Mouse (Mus musculus): ENCODE measurements around the gene Ptpru. TPM values are rescaled to one million over a fixed set of nuclear protein-coding genes. Genes with fewer than 3 reads are reported as not detected.
A peak's percentile ranks its signal among the peaks of the same experiment; 100 is the strongest.

Ptpru gene
- total RNA-seq (2017), result not detected in 3 replicates

GRCm38 (mm10) chr4:131837872-131838524 is at the start of gene Ptpru:
Ptpru (minus strand) TSS chr4:131838288.
- ATAC-seq (replicated peaks; ENCODE audit: insufficient number of reproducible peaks, low FRiP score, low TSS enrichment, poor library complexity, severe bottlenecking), result peak; percentile 76

GRCm38 (mm10) chr4:131885376-131885775 is 47.3 kb upstream of the Ptpru start:
- no peak for ATAC-seq (replicated peaks; ENCODE audit: insufficient number of reproducible peaks, low FRiP score, low TSS enrichment, poor library complexity, severe bottlenecking)

- ATAC-seq (replicated peaks; ENCODE audit: insufficient number of reproducible peaks, low FRiP score, low TSS enrichment, poor library complexity, severe bottlenecking), result no peak
Observed at GRCm38 (mm10) chr4:131883571-131883970, 45.5 kb upstream of the Ptpru start.

GRCm38 (mm10) chr4:131881306-131881705 is 43.2 kb upstream of the Ptpru start:
- no peak for ATAC-seq (replicated peaks; ENCODE audit: insufficient number of reproducible peaks, low FRiP score, low TSS enrichment, poor library complexity, severe bottlenecking)

- no peak for ATAC-seq (replicated peaks; ENCODE audit: insufficient number of reproducible peaks, low FRiP score, low TSS enrichment, poor library complexity, severe bottlenecking)
Observed at GRCm38 (mm10) chr4:131879692-131880091, 41.6 kb upstream of the Ptpru start.

- no peak for ATAC-seq (replicated peaks; ENCODE audit: insufficient number of reproducible peaks, low FRiP score, low TSS enrichment, poor library complexity, severe bottlenecking)
Observed at GRCm38 (mm10) chr4:131876836-131877235, 38.7 kb upstream of the Ptpru start.

- ATAC-seq (replicated peaks; ENCODE audit: insufficient number of reproducible peaks, low FRiP score, low TSS enrichment, poor library complexity, severe bottlenecking), result no peak
Observed at GRCm38 (mm10) chr4:131875242-131875641, 37.2 kb upstream of the Ptpru start.

- no peak for ATAC-seq (replicated peaks; ENCODE audit: insufficient number of reproducible peaks, low FRiP score, low TSS enrichment, poor library complexity, severe bottlenecking)
Observed at GRCm38 (mm10) chr4:131874567-131874966, 36.5 kb upstream of the Ptpru start.

- ATAC-seq (replicated peaks; ENCODE audit: insufficient number of reproducible peaks, low FRiP score, low TSS enrichment, poor library complexity, severe bottlenecking), result no peak; the same call in 1 of the 2 replicates
Observed at GRCm38 (mm10) chr4:131874169-131874536, 36.1 kb upstream of the Ptpru start.

GRCm38 (mm10) chr4:131873293-131874168 is 35.4 kb upstream of the Ptpru start, which contains the start of gene Srsf4:
Srsf4 (plus strand) TSS chr4:131873617.
- ATAC-seq (replicated peaks; ENCODE audit: insufficient number of reproducible peaks, low FRiP score, low TSS enrichment, poor library complexity, severe bottlenecking), result peak; percentile 89

GRCm38 (mm10) chr4:131872672-131873292 is 34.7 kb upstream of the Ptpru start:
- ATAC-seq (replicated peaks; ENCODE audit: insufficient number of reproducible peaks, low FRiP score, low TSS enrichment, poor library complexity, severe bottlenecking), result no peak

GRCm38 (mm10) chr4:131861341-131861739 is 23.3 kb upstream of the Ptpru start:
- peak; percentile 50 for ATAC-seq (replicated peaks; ENCODE audit: insufficient number of reproducible peaks, low FRiP score, low TSS enrichment, poor library complexity, severe bottlenecking)

GRCm38 (mm10) chr4:131860492-131861340 is 22.6 kb upstream of the Ptpru start:
- ATAC-seq (replicated peaks; ENCODE audit: insufficient number of reproducible peaks, low FRiP score, low TSS enrichment, poor library complexity, severe bottlenecking), result peak; percentile 81

- peak; percentile 57 for ATAC-seq (replicated peaks; ENCODE audit: insufficient number of reproducible peaks, low FRiP score, low TSS enrichment, poor library complexity, severe bottlenecking)
Observed at GRCm38 (mm10) chr4:131854950-131855349, 16.9 kb upstream of the Ptpru start.

GRCm38 (mm10) chr4:131849986-131850638 is 12.0 kb upstream of the Ptpru start:
- no peak for ATAC-seq (replicated peaks; ENCODE audit: insufficient number of reproducible peaks, low FRiP score, low TSS enrichment, poor library complexity, severe bottlenecking)

- ATAC-seq (replicated peaks; ENCODE audit: insufficient number of reproducible peaks, low FRiP score, low TSS enrichment, poor library complexity, severe bottlenecking), result no peak
Observed at GRCm38 (mm10) chr4:131848082-131848481, 10.0 kb upstream of the Ptpru start.

- ATAC-seq (replicated peaks; ENCODE audit: insufficient number of reproducible peaks, low FRiP score, low TSS enrichment, poor library complexity, severe bottlenecking), result no peak
Observed at GRCm38 (mm10) chr4:131845991-131846778, 8.1 kb upstream of the Ptpru start.
